Mouse (Mus musculus) heart, postnatal 0 days (tissue): ENCODE data around the gene Napsa.

Experiments
- CTCF ChIP-seq: IDR thresholded peaks from 2 replicates; pipeline ENCODE4 v1.5.1; 2016; ENCODE audit warnings: antibody characterized with exemption, control low read depth, low read depth
- EP300 ChIP-seq: IDR thresholded peaks from 2 replicates; pipeline ENCODE4 v1.6.1; 2016; ENCODE audit warnings: antibody characterized with exemption, low read depth

- TF ChIP-seq CTCF (no peak; the same call in 1 of the 2 replicates), EP300 (no peak)
Observed at GRCm38 (mm10) chr7:44633407-44633806, 61.2 kb downstream of the Napsa start.
